Mouse (Mus musculus): ENCODE data around the gene Smpx.

Gene Smpx

GRCm38 (mm10) chrX:157698862-157699261 lies at the start of gene Smpx:
Gene Smpx, plus strand, starts transcription at chrX:157698910.
- ChIA-PET CTCF (no interaction called here), POLR2A (no interaction called here)

DNA sequence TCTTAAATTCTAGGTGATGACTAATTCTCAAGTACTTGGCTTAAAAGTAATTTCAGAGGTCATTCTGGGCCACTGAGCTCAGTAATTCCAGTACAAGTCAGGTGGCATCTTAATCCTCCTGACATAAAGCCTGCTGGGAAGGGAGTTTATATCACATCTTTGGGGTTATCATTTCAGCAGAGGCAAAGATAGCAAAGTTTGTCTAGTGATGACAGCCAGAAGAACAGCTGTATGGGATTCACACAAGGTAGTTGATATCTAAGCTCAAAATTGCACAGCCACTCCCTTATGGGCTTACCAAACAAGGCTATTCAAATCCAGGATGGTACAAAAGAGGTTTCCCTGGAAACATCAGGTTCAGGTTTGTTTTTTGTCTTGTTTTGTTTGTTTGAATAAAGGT lies 43.7 kb upstream of the Smpx start:
- POLR2A ChIA-PET, result no interaction called here

DNA sequence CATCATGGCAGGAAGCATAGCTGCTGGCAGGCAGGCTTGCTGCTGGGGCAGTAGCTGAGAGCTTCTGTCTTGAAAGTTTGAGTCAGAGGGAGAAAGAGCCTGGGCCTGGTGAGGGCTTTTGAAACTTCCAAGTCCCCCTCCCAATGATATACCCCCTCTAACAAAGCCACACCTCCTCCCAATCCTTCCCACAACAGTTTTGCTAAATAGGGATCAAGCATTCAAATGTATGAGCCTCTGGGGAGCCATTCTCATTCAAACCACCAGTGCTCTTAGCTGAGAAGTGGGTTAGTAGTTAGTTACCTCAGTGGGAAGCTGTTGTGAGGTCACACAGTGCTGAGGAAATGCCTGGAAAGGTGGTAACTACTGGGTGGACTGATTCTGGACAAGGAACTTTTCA lies 41.4 kb upstream of the Smpx start:
- ChIA-PET CTCF (interaction anchor here in 1 of 4 experiments (1.2 kb wide), 1 partner anchor 13 kb away, joined by 4 read pairs; no protein-coding TSS in a partner anchor), POLR2A (no interaction called here)

More for the DNA sequence above, 43.7 kb upstream of the Smpx start:
- CTCF ChIA-PET, result no interaction called here

GRCm38 (mm10) chrX:157671820-157672219 lies 26.9 kb upstream of the Smpx start:
- CTCF ChIA-PET, result interaction anchor here in 2 of 4 experiments (0.6 kb wide), 2 partner anchors 9 to 61 kb away, joined by 3 to 5 read pairs; no protein-coding TSS in a partner anchor
- POLR2A ChIA-PET, result no interaction called here

- CTCF ChIA-PET, result no interaction called here
Observed at GRCm38 (mm10) chrX:157674667-157675350, 23.9 kb upstream of the Smpx start.

GRCm38 (mm10) chrX:157691186-157691585 lies 7.5 kb upstream of the Smpx start:
- ChIA-PET CTCF (no interaction called here), POLR2A (no interaction called here)

More at GRCm38 (mm10) chrX:157674667-157675350, 23.9 kb upstream of the Smpx start:
- POLR2A ChIA-PET, result no interaction called here

GRCm38 (mm10) chrX:157697591-157698135 lies 1.0 kb upstream of the Smpx start:
- ChIA-PET POLR2A (no interaction called here), CTCF (no interaction called here)

DNA sequence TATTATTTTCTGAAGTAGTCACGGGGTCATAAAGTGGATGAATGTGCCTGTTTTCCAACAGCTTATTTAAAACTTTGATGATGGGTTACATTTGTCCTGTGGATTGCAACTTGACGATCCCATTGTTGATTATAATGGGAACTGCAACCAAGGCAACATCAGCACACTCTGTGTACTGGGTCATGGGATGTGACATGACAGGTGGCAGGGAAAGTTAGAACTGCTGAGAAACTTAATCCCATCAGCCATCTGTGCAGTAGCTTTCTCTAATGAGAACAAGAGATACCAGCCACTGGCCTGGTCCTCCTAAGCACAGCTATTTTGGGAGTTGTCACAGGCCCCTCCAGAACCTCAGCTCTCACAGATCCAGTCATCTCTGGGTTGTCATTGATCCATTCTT lies 8.5 kb downstream of the Smpx start:
- ChIA-PET CTCF (no interaction called here), POLR2A (no interaction called here)

DNA sequence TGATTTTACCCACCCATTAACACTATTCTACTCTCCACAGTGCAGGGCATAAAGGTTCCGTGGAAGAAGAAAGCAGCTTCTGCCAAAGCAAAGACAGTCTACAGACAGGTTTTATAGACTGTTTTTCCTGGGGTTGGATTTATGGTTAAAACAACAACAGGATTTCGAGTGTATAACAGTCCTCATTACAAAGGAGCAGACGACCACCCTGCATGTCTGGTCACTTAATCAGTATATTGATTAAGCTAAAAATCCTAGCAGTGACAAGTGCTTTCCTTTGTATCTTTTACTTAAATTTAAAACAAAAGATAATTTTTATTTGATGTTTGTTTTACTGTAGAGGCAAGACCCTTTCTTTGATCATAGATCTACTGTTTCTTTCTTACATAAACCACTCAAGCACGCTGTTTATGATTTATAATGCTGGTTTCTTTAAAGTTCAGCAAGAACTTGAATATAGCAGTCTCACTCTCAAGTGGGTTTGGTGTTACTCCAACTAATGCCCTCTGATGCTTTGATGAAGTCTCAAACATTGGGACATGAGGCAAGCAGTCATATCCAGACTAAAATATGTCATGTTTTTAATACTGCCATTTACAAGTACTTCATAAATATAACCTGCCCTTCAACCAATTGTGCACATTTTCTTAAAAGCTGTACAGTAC lies 10.0 kb downstream of the Smpx start:
- ChIA-PET CTCF (no interaction called here), POLR2A (no interaction called here)

- ChIA-PET CTCF (interaction anchor here in 1 of 4 experiments (0.6 kb wide), 1 partner anchor 12 kb away, joined by 4 read pairs; no protein-coding TSS in a partner anchor), POLR2A (no interaction called here)
Observed at GRCm38 (mm10) chrX:157719907-157720306, 21.2 kb downstream of the Smpx start.

GRCm38 (mm10) chrX:157730622-157731341 lies 32.1 kb downstream of the Smpx start:
- POLR2A ChIA-PET, result no interaction called here
- CTCF ChIA-PET, result interaction anchor here in 1 of 4 experiments (1.6 kb wide), 1 partner anchor 18 kb away, joined by 4 read pairs; no protein-coding TSS in a partner anchor

- CTCF ChIA-PET, result interaction anchor here (0.6 to 1.6 kb wide), 16 partner anchors 10 to 1191 kb away, joined by 3 to 10 read pairs (median 4); partner anchors contain the start of gene Klhl34 (in 1 of the 4)
Observed at GRCm38 (mm10) chrX:157731658-157732314, 33.1 kb downstream of the Smpx start.

DNA sequence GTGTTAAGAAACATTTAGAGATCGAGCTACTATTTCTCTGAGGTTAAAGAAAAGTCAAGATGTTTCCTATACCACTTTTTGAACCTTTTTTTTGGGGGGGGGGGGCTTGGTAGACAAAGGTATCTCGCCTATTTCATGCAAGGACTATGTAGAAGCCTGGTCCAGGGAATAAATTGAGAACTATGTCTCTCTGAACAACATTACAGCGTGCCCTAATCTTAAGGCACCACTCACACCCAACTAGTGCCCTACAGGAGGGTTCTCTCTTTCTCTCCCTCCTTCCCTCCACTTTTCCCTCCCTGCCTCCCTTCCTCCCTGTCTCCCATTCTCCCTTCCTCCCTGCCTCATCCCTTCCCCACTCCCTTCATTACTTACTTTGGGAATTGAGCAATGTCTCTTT lies 33.6 kb downstream of the Smpx start:
- ChIA-PET CTCF (interaction anchor here (0.5 to 1.6 kb wide), 17 partner anchors 9 to 1191 kb away, joined by 3 to 10 read pairs (median 4); partner anchors contain the start of gene Klhl34 (in 1 of the 4)), POLR2A (interaction anchor here in 2 of 4 experiments (0.5 to 0.6 kb wide), 2 partner anchors 334 to 1873 kb away, joined by 3 read pairs; no protein-coding TSS in a partner anchor)

More at GRCm38 (mm10) chrX:157731658-157732314, 33.1 kb downstream of the Smpx start:
- POLR2A ChIA-PET, result interaction anchor here in 2 of 4 experiments (0.5 to 0.6 kb wide), 2 partner anchors 334 to 1873 kb away, joined by 3 read pairs; no protein-coding TSS in a partner anchor

GRCm38 (mm10) chrX:157733836-157734235 lies 35.1 kb downstream of the Smpx start:
- POLR2A ChIA-PET, result interaction anchor here in 1 of 4 experiments (0.6 kb wide), 1 partner anchor 430 kb away, joined by 3 read pairs; no protein-coding TSS in a partner anchor
- CTCF ChIA-PET, result no interaction called here

DNA sequence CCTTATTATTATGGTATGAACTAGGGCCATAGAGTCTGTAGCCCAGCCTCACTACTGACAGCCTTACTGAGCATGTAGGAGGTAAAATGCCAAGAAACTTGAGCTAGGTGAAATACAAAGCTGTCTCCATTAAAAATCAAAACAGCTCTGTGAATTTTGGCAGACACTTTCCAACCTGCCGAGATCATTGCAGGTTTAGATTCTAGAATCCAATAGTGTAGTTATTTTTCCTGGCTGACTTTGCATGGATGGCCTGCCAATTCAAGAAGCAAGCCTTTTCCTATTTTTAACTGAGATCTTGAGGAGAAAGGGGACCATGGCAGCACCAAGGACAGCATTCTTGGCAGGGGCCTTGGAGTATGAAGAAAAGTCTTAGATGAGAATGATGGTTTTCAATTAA lies 35.6 kb downstream of the Smpx start:
- CTCF ChIA-PET, result no interaction called here
- POLR2A ChIA-PET, result interaction anchor here in 1 of 4 experiments (0.6 kb wide), 1 partner anchor 429 kb away, joined by 3 read pairs; no protein-coding TSS in a partner anchor

DNA sequence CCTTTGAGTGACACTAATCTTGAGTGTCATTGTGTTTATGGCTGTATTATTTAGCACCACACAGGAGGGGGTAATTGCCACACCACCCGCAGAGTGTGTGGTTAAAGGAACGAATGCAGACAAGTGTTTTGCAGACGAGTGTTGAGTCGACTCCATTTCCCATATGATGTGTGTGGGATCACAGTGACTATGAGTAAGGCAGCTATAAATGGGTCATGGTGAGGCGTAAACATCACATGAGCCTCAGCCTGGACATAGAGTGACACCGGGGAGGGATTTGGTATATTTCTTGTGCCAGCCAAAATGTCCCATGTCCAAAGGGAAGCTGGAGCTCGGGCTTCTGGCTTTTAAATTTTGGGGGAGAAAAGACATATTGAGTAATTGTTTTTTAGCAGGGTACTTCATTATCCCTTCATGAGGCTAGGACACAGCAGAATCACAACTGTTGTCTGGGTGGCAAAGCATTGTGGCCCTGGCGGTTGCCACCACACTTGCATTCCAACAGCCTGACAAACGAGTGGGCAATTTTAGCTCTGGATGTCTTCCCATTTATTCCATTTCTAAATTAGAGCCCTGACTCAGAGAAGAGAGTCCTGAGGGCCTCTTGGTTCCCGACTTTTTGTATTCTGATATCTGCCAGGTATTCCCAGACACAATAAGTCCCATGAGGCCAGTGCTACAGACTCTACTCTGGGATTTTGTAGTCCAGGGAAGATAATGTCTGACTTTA lies 49.3 kb downstream of the Smpx start:
- CTCF ChIA-PET, result interaction anchor here in 1 of 4 experiments (1.2 kb wide), 1 partner anchor 17 kb away, joined by 4 read pairs; no protein-coding TSS in a partner anchor
- POLR2A ChIA-PET, result no interaction called here

DNA sequence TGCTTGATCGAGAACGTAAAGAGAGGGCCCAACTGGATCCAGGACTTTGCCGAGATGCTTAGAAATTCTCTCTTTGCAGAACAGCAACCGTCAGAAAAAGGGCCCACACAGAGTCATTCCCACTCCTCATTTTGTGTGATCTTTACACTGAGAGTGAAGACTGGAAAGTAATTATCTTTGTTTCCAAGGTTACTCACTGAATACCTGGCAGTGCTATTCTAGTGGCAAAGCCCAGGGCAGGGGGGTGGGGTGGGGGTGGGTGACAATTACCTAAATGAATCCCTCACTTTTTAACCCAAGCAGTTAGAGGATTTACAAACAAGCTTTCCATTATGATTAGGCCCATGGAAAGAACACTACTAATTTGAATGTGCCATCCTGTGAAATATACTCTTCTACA lies 55.8 kb downstream of the Smpx start:
- POLR2A ChIA-PET, result interaction anchor here in 1 of 4 experiments (0.7 kb wide), 1 partner anchor 63 kb away, joined by 3 read pairs; no protein-coding TSS in a partner anchor

GRCm38 (mm10) chrX:157762542-157762941 lies 63.8 kb downstream of the Smpx start:
- POLR2A ChIA-PET, result no interaction called here
- CTCF ChIA-PET, result no interaction called here

More for the DNA sequence above, 55.8 kb downstream of the Smpx start:
- CTCF ChIA-PET, result no interaction called here
